Mouse (Mus musculus): ENCODE results near the gene Slc22a18. TPM values are rescaled to one million over a fixed set of nuclear protein-coding genes. Genes with fewer than 3 reads are reported as not detected.

Gene Slc22a18
- total RNA-seq, 2 experiments from 2014 or later: not detected

DNA sequence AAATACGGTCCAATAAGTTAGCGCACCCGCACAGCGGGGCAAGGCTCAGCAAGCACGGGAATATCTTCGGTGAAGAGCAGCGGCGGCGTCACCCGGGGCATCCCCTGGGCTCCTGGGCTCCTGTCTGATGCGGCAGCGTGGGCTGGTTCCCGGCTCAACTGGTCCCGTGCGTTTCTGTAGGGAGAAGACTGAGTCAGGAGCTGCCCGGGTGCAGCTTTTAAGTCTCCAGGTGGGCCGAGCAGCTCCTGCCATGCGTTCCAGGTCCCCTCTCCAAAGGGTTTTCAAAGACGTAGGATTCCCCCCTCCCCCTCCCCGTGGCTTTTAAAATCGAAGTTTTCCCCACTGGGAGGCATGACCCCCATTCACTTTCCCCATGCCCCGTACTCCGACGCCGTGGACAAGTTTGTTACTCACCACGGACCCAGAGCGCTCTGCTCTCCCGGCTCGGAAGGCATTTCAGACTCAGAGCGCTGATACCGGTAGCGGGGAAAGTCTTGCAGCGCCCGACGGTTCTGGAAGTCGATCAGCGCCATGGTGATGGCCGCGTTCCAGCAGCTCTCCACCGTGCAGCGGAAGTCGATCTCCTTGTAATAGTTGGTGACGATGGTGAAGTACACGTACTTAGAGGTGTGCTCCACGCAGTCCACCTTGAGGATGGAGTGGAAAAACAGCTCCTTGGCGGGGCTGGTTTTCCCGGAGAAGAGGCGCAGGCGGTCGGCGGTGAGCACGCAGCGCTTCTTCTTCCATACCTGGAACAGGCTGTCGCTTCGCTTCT is 28.3 kb downstream of the Slc22a18 start:
- ATAC-seq (replicated peaks; ENCODE audit: low FRiP score, poor library complexity, severe bottlenecking): no peak

DNA sequence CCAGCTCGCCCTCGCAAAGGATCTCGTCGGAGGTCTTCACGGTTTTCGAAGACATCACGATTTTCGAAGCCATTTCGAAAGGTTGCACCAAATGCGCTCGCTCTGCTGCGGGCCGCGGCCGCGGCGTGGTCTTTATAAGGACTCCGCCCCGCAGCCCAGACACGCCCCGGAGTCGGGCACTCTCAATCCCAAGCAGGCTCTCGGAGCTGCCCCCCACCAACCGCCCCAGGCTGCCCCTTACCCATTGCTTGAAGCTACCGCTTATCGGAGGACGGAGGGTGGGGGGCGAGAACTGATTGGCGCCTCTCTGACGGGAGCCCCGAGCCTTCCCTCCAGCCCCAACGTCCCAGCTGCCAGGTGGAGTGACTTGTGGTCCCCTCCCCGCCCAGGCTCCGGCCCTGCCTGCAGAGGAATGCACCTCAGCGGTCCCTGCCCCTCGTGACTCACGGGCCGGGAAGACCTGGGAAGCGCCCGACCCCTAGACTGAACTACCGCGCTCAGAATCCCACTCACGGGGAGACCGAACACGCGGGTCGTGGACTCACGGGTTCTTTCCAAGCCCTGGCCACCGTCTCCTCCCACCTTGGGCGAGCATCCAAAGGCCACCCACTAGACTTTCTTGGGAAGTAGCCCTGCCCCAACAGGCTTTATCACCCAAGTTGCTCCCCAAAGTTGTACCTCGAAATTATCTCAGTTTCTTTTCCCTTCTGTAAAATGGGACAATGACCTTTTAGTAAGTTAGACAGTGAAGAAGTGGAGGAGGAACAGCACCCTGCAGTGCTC is 29.1 kb downstream of the Slc22a18 start, which contains the start of gene Phlda2:
Phlda2 (minus strand) TSS at position 733 of the 783 bp plus-strand sequence.
- no peak for ATAC-seq (replicated peaks; ENCODE audit: low FRiP score, poor library complexity, severe bottlenecking)

DNA sequence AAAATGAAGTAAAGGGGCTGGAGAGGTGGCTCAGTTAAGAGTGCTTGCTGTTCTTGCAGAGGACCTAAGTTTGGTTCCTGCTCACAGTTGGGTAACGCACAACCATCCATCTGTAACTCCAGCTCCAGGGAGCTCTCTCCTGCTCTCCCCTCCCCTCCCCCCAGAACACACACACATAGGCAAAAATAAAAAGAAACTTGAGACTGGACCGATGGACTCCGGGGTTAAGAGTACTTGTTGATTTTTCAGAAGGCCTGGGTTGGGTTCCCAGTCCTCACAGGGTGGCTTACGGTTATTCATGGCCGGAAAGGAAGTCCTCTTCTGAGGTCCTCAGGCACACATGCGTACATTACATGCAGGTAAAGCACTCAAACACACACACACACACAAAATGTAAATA is 30.4 kb downstream of the Slc22a18 start:
- ATAC-seq (replicated peaks; ENCODE audit: low FRiP score, poor library complexity, severe bottlenecking): no peak

DNA sequence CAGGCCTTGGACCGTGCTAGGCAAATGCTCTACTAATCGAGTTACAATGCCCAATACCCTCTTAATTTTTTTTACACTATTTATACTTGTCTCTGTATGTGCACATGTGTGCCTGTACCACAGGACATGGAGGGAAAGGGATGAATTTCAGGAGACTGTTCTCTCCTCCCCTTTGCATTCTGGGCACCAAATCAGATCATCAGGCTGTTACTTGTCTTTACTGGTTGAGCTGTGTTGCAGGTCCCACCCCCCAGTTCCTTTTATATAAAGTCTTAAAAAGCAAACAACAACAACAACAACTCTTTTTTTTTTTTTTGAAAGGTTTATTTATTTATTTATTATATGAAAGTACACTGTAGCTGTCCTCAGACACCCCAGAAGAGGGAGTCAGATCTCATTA is 31.9 kb downstream of the Slc22a18 start:
- ATAC-seq (replicated peaks; ENCODE audit: low FRiP score, poor library complexity, severe bottlenecking): no peak

DNA sequence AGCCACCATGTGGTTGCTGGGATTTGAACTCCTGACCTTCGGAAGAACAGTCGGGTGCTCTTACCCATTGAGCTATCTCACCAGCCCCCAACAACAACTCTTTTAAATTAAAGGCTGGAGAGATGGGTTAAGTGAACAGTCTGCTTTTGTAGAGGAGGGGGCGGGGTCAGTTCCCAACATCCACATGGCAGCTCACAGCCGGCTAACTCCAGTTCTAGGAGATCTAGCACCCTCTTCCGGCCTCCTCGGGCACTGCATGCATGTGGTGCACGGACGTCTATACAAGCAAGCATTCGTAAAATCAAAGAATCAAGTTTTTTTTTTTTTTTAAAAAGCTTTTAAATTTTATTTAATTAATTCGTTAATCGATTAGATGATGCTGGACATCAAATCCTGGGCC is 32.3 kb downstream of the Slc22a18 start:
- ATAC-seq (replicated peaks; ENCODE audit: low FRiP score, poor library complexity, severe bottlenecking): peak; percentile 68

DNA sequence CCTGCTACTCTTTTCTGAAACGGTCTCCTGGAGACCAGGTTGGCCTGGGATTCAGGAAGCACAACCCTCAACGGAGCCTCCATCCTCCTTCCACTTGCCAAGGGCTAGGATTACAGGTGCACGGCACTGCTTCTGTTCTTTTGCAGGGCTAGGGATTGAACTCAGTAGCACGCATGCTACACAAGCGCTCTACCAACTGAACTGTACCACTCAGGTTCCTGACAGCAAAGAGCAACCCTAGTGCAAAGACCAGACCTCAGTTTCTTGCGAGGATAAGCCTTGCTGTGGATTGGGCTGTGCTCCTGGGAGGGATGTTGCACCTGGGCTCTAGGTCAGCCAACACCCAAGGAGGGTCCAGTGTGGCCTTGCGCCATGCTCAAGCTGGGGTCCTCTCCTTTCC is 32.7 kb downstream of the Slc22a18 start:
- ATAC-seq (replicated peaks; ENCODE audit: low FRiP score, poor library complexity, severe bottlenecking): no peak

DNA sequence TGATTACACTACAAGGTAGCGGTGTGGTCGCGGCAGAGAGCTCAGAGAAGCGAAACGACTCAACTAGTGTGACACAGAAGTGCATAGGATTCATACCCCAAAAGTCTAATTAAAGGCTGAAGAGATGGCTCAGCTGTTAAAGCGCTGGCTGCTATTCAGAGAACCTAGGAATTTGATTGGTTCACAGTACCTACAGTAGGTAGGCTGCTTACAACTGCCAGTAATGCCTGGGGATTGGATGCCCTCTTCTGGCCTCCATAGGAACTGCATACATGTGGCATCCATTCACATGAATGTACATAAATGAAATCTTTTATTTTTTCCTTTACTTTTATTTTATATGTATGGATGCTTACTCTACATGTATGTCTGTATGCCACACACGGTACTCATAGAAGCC is 33.1 kb downstream of the Slc22a18 start:
- peak; percentile 67 for ATAC-seq (replicated peaks; ENCODE audit: low FRiP score, poor library complexity, severe bottlenecking)

DNA sequence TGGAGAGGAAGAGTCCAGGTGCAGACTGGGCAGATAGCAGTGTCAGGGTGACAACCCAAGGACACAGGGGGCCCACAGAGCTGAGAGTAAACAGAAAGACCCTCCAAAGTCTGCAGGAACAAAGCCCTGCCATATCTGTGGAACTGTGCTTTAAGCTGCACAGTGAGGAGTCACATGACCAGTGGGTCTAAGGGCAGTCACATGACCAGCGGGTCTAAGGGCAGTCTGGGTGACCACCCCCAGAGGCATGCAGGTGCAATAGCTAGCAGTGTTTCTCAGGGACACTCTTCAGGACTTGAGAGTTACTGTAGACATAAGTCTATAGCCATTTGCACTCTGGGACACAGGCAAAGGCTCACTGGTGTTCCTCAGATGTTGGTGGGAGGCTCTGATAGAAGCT is 36.0 kb downstream of the Slc22a18 start:
- no peak for ATAC-seq (replicated peaks; ENCODE audit: low FRiP score, poor library complexity, severe bottlenecking)

DNA sequence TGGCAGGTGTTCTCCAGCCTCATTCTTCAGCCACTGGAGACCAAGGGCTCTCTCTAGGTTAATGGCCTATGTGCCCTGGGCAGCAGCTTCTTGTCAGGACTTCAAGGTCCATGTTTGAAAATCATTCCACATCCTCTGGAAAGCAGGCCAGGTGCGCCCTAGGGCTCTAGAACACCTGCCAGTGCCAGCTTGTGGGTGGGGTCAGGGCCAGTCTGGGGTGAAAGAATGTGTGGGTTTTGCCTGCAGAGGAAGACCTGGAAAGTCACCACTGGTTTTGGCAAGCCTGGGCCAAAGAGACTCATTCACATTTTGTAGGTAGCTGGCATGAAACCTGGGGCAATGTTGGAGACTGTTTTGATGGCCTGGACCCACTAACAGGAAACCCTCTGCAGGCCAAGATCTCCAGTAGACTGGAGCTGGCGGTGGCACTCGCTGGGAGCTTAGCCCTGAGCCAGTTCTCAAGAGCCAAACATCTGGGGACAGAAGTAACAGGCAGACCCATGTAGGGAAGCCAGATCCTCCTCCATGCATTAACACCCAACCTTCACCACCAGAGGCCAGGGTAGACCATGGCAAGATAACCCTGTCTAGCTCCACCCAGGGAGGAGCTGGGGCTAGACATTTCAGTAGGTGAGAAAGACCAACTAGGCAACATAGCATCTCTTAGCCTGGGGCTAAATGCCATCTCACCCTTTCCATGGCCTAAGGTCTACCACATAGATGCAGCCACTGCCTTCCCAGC is 37.2 kb downstream of the Slc22a18 start:
- ATAC-seq (replicated peaks; ENCODE audit: low FRiP score, poor library complexity, severe bottlenecking): 0 out of 2 replicates have a peak, but pooled peaks have one; percentile 36

DNA sequence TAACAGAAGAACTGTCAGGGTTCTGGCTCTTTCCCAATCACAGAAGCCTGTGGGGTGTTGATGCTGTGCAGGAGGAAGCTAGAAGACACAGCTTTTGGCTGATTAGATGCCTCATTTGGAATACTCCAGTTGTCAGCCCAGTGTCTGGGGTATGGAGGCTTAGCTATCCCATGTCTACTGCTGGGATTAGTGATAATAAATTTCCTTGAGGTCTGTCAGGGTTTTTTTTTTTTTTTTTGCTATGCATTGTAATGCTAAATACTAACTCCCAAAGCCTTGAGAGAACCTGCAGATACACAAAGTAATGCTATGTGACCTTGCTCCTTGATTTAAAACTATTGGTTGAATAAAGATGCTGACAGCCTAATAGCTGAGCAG is 37.8 kb downstream of the Slc22a18 start:
- no peak for ATAC-seq (replicated peaks; ENCODE audit: low FRiP score, poor library complexity, severe bottlenecking)

DNA sequence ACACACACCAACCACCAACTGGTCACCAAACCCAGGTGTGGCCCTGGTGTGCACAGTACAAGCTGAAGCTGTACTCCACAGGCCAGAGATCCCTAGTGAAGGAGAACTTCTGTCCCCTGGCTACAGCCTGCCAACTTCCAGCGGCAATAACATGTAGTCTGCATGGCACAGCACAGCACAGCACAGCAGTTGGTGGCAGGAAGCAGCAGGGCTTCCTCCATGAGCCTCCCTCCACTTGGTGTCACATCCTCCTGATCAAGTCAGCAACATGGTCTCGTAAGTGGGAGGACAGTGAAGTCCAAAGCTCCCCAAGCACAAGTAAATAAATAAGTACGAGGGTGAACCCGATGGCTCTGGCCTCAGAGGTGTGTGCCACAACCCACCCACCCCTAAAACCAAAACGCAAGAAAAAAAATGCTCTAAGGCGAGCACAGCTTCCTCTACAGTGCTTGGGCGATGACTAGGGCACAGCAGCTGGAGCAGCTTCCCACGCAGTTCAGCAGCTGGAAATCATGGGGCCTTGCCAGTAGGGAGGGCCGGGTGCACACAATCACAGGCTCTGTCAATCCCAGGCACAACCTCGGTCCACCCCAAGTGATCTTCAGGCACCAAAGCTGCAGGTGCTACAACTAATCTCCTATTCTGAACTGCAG is 40.4 kb downstream of the Slc22a18 start:
- ATAC-seq (replicated peaks; ENCODE audit: low FRiP score, poor library complexity, severe bottlenecking): no peak

DNA sequence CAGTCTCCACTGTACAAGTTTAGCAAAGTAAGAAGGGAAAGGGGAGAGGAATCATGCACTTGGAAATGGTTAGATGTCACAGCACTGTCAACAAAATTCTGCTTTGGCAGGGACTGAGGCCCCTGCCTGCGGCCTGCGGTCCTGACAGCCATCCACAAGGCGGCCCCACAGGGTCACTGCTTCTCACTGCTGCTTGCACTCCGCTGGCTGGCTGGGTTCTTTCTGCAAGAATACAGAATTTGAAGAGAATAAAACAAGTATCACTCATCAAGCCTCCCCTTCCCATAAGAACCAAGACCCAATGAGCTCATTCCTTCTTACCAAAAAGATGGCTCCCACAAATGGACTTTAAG is 40.9 kb downstream of the Slc22a18 start:
- no peak for ATAC-seq (replicated peaks; ENCODE audit: low FRiP score, poor library complexity, severe bottlenecking)

DNA sequence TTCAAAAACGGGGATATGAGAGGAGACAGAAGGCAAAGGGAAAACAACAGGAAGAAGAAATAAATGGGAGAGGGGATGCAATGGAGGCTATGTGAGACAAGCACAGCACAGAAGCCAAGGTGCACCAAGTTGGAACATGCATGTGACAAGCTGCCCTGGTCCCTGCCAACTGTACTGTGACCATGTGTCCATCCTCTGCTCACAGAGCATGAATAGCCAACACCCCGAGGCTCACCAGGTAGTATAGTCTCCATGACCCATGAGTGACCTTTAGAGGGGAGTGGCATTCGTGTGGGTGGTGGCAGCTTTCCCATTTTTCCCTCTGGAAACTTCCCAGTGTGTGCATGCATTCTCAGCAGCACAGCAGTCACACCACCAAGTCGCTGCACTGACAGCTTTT is 45.8 kb downstream of the Slc22a18 start:
- ATAC-seq (replicated peaks; ENCODE audit: low FRiP score, poor library complexity, severe bottlenecking): no peak

DNA sequence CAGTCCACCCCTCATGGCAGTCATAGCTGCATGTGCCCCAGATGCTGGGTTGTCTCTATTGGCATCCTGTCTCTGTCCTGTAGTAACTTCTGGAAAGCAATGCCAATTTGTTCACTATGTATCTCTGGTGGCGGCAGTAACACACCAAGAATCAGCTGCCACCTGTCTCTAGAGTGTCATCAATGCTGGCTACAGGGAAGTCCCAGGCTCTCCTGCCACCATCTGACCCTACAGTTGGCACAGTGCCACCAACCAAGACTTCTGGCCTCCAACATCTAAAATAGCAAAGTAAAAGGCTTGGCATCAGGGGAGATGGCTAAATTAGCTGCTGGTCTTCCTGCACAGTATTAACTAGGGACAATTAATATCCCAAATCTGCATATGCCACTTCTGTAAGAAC is 58.9 kb downstream of the Slc22a18 start:
- ATAC-seq (replicated peaks; ENCODE audit: low FRiP score, poor library complexity, severe bottlenecking): no peak

DNA sequence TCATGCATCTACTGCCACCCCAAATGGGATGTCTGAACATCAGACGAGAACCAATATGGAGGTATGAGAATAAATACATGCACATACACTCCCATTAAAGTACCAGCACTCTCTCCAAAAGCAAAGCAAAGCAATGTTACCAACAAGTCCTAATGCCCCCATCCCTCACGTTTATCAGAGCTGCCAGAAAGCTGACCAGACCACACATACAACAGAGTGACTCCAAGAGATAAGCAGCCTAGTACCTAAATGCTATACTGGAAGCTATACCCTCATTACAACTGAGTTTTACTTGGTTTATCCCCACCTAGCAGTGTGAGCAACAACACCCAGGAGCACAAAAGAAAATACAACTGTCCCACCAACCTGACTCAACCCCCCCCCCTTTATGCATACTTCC is 59.7 kb downstream of the Slc22a18 start:
- ATAC-seq (replicated peaks; ENCODE audit: low FRiP score, poor library complexity, severe bottlenecking): peak; percentile 88

DNA sequence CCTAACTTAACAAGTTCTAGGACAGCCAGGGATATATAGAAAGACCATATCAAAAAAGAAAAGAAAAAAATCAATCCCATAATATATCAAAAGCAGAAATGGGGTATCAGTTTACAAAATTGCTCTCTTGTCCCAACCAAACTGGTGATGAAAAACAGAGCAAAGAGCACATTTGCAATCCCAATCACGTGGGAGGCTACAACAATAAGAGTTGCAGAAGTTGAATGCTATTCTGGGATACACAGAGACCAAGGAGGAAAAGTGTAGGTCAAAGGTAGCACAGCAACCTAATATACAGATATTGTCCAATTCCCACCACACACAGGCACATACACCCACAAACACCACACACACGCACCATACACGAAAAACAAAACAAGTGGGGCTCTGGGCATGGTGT is 62.7 kb downstream of the Slc22a18 start:
- no peak for ATAC-seq (replicated peaks; ENCODE audit: low FRiP score, poor library complexity, severe bottlenecking)

DNA sequence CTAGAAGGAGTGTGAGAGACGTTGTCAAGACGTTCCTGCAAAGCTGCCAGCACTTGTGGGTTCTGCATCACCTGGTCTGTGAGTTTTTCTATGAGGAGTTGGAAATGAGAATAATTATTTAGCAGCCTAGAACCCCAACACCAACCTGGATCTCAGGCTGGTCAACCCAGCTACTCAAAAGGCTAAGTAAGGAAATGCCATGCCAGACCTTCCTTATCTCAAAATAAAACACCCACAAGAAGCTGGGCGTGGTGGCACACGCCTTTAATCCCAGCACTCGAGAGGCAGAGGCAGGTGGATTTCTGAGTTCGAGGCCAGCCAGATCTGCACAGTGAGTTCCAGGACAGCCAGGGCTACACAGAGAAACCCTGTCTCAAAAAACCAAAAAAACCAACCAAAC is 64.7 kb downstream of the Slc22a18 start:
- ATAC-seq (replicated peaks; ENCODE audit: low FRiP score, poor library complexity, severe bottlenecking): peak; percentile 70

DNA sequence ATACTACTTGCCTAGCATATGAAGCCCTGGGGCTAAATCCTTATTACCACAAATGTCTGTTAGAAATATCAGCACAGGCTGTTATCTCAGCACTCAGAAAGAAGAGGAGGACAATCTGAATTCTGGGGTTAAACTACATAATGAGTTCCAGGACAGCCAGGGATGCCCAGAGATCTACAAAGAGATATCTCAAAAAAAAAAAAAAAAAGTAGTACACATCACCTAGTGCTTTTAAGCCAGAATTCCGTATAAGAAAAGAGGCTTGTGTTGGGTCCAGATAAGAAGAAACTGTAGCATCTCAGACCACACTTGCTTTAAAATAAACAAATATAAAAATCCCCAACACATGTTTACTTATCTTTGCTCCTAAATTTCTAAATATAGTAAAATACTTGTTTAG is 65.1 kb downstream of the Slc22a18 start:
- ATAC-seq (replicated peaks; ENCODE audit: low FRiP score, poor library complexity, severe bottlenecking): no peak

DNA sequence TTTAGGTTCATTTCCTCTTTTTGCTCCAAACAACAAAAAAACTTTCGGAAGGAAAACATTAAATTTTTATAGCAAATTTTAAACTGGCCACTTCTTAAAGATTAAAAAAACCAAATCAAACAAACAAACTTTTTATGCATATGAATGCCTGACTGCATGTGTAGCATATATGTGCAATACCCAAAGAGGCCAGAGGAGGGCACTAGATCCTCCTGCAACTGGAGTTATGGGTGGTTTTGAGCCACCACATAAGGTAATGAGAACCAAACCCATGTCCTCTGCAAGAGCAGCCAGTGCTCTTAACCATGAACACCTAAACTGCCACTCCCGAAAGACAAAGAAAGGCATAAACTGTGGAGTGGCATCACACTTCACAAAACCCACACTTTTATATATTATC is 70.8 kb downstream of the Slc22a18 start:
- ATAC-seq (replicated peaks; ENCODE audit: low FRiP score, poor library complexity, severe bottlenecking): no peak

DNA sequence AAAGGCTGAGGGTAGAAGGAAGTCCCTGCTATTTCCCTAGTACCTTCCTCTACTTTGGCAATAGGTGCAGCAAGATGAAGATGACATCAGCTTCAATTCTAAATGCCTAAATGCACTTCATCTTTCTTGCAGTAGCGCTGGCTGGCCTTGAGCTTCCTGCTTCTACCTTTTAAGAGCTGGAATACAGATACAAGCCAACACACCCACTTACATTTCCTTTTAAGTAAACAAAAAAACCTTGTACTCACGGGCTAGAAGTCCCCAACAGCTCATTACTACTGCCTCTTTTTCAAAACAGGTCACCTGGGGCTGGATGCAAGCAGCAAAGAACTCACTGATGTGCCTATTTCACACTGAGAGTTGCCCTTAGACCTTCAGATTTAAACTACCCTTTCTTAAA is 73.0 kb downstream of the Slc22a18 start:
- ATAC-seq (replicated peaks; ENCODE audit: low FRiP score, poor library complexity, severe bottlenecking): no peak
